Mouse (Mus musculus): ENCODE results near the gene Mad2l2.

Mad2l2 gene

DNA sequence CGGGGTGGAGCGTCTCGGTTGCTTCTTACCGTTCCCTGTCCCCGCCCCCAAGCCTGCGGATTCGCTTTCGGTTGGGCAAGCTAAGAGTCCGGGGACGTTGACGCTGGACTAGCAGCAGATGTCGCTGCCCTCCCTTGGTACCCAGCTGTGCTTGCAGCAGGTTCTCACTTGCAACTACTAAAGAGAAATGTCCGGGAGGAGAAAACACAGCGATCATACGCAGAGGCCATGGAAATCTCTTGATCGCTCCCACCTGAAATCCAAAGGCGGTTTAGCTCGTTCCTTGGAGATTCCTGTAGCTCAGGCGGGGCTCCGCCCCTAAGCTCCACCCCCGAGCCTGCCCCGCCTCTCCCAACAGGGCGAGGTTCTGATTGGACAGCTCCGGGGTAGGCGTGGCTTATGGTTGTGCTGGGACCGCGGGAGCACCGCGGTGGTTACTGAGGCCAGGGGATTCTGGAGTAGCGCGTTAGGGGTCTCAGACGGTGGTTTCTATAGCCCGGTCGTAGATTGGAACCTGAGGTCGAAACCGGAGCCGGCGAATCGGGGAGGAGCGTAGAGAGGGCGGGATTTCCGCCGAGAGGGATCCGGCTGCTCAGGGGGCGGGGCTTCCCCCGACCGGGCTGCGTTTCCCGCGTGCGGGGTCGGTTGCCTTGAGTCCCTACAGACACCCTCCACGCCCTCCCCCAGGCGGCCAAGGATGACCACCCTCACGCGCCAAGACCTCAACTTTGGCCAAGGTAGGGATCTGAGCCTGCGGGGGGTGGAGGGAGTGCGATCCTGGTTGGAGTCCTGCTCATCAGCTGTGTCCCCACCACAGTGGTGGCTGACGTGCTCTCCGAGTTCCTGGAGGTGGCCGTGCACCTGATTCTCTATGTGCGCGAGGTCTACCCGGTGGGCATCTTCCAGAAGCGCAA lies 10.2 kb downstream of the Mad2l2 start:
- in situ Hi-C loops (cut with MboI) = no loop called here

GRCm38 (mm10) chr4:148143721-148144120 lies 13.5 kb downstream of the Mad2l2 start:
- in situ Hi-C loops (cut with MboI) = no loop called here

DNA sequence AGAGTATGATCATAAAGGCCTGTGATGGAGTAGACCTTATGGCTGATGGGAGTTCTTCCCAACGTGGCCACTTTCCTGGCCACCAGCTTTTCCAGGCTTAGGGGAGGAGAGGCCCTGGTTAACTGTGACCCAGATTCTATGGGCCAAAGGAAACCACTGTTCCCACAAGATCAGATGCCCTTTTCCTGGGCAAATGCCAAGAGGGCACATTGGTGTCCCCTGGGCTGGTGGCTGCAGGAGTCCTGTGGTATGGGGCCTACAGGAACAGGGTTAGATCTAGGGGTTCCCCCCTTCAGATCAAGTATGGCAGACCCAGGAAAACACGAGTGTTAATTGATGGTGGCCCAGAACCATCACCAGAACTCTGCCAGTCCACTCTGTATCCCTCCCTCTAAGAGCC lies 17.5 kb downstream of the Mad2l2 start:
- in situ Hi-C loops (cut with MboI) = no loop called here

GRCm38 (mm10) chr4:148149540-148149939 lies 19.4 kb downstream of the Mad2l2 start:
- in situ Hi-C loops (cut with MboI) = no loop called here

GRCm38 (mm10) chr4:148150242-148150641 lies 20.1 kb downstream of the Mad2l2 start:
- in situ Hi-C loops (cut with MboI) = loop anchor here (25.0 kb wide), 2 partner anchors 287 to 462 kb away; partner anchors contain the start of genes Masp2, Mtor and Ubiad1

DNA sequence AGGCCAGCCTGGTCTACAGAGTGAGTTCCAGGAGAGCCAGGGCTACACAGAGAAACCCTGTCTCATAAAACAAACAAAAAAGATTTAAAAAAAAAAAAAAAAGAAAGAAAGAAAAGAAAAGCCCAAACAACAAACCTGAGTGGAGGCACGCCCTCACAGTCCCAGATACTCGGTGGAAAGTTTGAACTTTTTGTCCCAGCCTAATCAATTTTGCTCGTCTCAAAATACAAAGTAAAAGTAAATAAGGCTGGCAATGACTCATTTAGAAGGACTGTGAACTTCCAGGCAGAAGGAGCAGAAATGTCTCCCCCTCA lies 20.7 kb downstream of the Mad2l2 start:
- in situ Hi-C loops (cut with MboI) = loop anchor here (25.0 kb wide), 2 partner anchors 286 to 461 kb away; partner anchors contain the start of genes Masp2, Mtor and Ubiad1

DNA sequence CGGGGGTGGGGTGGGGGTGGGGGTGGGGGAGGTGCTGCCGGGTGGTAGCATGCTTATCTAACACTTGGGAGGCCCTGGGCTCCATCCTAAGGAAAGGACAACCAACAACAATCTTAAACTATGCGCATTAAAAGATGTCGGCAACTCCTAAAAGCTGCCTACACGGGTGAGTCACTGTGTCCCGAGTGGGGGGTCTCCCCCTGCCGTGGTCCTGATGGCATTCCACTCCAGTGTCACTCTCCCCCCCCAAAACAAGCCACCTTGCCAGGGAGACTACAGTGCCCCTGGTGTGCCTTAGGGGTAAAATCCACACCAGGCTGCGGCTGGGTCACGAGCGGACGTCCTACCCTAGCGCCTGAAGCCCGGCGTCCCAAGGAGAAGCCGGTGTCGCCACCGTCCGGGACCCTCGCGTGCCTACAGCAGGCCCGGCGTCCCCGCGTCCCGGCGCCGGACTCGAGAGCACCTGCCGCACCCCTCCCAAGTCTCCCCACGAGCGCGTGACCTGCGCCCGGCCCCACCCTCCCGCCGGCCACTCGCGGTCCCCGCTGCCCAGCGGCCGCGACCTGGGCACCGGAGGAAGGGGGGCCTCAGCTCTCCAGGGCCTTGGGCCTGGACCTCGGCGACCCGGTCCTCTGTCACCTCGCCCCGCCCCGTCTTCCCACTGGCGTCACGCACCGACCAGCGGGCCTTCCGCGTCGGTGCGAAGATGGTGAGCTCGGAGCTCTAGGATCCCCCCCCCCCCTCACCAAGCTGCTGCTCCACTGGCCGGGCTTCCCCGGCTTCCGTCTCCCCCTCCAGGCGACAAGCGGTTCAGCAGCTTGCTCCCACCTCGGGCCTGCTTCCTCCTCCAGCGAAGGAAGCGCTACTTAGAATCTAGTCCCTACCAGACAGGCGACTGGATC lies 21.3 kb downstream of the Mad2l2 start, which contains the start of gene Fbxo6:
TSS of gene Fbxo6 (minus strand) at position 874 of the 902 bp plus-strand sequence.
- in situ Hi-C loops (cut with MboI) = loop anchor here (25.0 kb wide), 2 partner anchors 286 to 461 kb away; partner anchors contain the start of genes Masp2, Mtor and Ubiad1

- in situ Hi-C loops (cut with MboI) = loop anchor here (25.0 kb wide), 2 partner anchors 285 to 460 kb away; partner anchors contain the start of genes Masp2, Mtor and Ubiad1
Observed at GRCm38 (mm10) chr4:148152547-148152946, 22.4 kb downstream of the Mad2l2 start.

DNA sequence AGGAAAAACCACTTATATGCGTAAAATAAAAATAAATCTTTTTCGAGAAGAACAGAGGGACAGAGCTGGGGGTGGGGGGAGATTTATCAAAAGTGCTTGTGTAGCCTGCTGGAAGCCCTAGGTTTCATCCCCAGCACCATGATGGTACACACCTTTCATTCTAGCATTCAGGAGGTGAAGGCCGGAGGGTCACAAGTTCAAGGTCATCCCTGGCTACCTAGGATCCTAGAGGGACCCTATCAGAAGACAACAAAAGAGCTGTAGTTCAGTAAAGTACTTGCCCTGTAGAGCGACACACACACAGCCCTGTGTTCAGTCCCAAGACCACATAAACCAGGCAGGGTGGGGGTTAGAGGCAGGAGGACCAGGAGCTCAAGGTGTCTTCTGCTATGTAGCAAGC lies 23.8 kb downstream of the Mad2l2 start:
- in situ Hi-C loops (cut with MboI) = loop anchor here (25.0 kb wide), 2 partner anchors 283 to 458 kb away; partner anchors contain the start of genes Masp2, Mtor and Ubiad1

DNA sequence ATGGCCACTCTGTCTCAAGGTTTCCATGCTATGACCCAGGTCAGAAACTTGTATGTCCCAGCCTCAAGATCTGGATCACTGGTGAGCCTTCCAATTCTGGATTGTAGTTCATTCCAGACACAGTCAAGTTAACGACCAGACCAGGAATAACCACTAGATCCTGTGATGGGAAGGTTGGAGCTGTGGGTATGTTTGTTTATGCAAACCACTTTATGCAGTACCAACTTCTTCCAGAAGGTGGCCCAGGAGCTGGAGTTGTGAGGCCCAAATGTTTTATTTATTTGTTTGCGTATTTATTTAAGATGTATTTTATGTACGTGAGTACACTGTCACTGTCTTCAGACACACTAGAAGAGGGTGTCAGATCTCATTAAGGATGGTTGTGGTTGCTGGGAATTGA lies 24.8 kb downstream of the Mad2l2 start:
- in situ Hi-C loops (cut with MboI) = loop anchor here (25.0 kb wide), 2 partner anchors 282 to 457 kb away; partner anchors contain the start of genes Masp2, Mtor and Ubiad1

DNA sequence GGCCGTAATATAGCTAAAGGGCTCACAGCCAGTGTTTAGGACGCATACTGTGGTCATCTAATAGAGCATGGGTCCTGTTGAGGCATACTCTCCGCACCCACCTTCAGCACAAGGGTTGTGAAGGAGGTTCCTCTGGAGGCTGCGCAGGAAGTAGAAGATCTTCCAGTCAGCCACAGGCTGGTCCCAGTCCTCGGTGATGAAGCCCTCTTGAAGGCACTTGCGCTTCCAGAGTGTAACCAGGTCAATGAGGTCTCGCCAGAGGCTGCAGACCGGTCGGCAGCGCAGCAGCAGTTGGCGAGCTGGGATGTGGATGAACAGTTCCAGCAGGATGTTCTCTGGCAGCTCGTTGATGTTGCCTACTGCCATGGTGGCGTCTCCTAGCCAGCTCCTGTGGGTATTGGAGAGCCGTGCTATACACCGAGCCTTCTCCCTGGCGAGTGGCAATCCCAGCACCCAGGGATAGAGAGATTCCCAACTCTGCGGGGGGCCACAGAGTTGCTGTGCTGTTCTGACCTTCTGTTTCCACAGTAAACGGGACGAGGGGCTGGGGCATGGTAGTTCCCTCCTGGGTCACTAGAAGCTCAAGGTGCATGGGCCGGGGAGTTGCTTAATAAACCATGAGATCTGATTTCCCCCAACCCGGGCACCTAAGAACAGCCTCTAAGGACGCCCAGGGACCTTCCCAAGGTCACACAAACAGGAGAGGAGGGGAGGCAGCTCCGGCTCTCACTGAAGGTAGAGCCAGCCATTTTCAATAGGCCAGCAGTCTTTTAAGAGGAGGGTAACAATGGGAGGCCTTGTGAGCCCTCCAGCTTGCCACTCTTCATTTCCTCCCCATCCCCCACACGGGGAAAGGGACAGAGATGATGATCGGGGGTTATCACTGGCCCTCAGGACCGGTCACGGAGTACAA lies 28.5 kb downstream of the Mad2l2 start:
- in situ Hi-C loops (cut with MboI) = loop anchor here (25.0 kb wide), 2 partner anchors 279 to 454 kb away; partner anchors contain the start of genes Masp2, Mtor and Ubiad1

- in situ Hi-C loops (cut with MboI) = loop anchor here (10.0 to 25.0 kb wide), 3 partner anchors 45 to 453 kb away; partner anchors contain the start of genes Masp2, Mtor and Ubiad1
Observed at GRCm38 (mm10) chr4:148159544-148160435, 29.6 kb downstream of the Mad2l2 start.

- in situ Hi-C loops (cut with MboI) = loop anchor here (10.0 to 25.0 kb wide), 3 partner anchors 46 to 452 kb away; partner anchors contain the start of genes Masp2, Mtor and Ubiad1
Observed at GRCm38 (mm10) chr4:148160436-148161390, 30.5 kb downstream of the Mad2l2 start, which contains the start of the genes Fbxo44 and Fbxo2. Gene Fbxo44 (minus strand): TSS chr4:148160482. Gene Fbxo2 (plus strand): TSS chr4:148160621.

DNA sequence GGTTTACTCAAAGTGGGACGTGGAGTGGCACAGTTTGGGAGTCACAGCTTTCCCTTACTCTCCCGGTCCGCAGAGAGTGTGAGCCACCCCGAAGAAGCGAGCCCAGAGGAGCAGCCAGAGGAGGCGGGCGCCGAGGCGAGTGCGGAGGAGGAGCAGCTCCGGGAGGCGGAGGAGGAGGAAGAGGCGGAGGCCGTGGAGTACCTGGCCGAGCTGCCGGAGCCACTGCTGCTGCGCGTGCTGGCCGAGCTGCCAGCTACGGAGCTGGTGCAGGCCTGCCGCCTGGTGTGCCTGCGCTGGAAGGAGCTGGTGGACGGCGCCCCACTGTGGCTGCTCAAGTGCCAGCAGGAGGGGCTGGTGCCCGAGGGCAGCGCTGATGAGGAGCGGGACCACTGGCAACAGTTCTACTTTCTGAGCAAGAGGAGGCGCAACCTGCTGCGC lies 33.8 kb downstream of the Mad2l2 start:
- in situ Hi-C loops (cut with MboI) = loop anchor here (10.0 to 25.0 kb wide), 3 partner anchors 49 to 448 kb away; partner anchors contain the start of genes Masp2, Mtor and Ubiad1

DNA sequence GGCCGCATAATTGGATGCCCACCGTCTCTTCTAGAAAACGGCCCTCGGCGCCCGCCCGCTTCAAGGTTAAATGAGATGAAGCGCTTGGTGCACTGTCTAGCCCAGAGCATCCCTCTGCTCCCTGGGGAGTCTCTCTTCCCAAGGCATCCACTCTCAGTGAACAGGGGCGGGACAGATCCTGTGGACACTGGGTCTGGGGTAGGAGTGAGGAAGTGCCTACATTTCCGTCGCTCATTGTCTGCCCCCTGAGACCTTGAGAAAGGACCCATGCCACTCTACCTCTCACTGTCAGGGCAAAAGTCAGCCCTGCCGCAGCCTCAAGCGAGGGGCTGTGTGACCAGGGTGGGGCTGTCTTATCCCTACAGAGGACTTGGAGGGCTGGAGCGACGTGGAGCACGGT lies 34.3 kb downstream of the Mad2l2 start:
- in situ Hi-C loops (cut with MboI) = loop anchor here (10.0 to 25.0 kb wide), 3 partner anchors 50 to 448 kb away; partner anchors contain the start of genes Masp2, Mtor and Ubiad1

DNA sequence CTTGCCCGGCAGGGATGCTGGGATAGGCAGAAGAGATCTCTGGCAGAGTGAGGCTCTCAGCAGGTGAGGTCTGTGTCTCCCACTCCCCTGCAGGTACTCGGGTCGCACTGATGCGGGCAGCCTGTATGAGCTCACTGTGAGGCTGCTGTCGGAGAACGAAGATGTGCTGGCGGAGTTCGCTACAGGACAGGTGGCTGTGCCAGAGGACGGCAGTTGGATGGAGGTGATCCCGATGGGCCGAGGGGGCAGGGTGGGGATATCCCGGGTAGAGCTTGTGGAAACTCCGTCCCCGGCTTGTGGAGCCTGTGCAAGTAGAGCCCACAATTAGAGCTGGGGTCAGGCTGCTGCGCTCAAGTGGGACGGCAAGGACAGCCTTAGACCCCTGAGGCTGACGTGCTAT lies 35.4 kb downstream of the Mad2l2 start:
- in situ Hi-C loops (cut with MboI) = loop anchor here (10.0 to 25.0 kb wide), 3 partner anchors 51 to 447 kb away; partner anchors contain the start of genes Masp2, Mtor and Ubiad1

DNA sequence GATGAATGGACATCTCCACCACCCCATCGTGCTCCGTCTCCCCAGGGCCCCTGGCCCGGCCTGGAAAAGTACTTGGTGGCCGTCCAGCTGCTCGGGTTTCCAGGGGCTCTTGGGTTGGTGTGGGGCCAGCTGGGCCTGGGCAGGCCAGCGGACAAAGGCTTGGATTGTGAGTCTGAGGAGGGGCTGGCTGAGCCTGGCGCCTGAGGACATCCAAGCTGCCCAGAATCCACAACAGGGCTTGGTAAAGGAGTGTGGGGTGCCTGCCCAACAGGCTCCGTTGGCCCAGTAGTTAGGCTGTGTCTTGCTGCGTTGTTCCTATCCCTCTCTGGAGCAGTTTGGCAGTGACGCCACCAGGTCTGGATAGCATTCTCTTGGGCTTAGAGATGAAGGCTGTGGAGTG lies 36.2 kb downstream of the Mad2l2 start:
- in situ Hi-C loops (cut with MboI) = loop anchor here (10.0 to 25.0 kb wide), 3 partner anchors 52 to 446 kb away; partner anchors contain the start of genes Masp2, Mtor and Ubiad1

All from mature B cell (primary cell).